Mouse (Mus musculus) bone marrow macrophage, adult 2 months (primary cell): ENCODE results near the gene 4930402F06Rik. TPM values are rescaled to one million over a fixed set of nuclear protein-coding genes. Genes with fewer than 3 reads are reported as not detected.
A peak's percentile ranks its signal among the peaks of the same experiment; 100 is the strongest.

Source experiments
- H3K27ac ChIP-seq: 2 replicates; pipeline ENCODE4 v1.5.1; 2012; ENCODE audit warnings: low read depth, low read length; ENCODE audit not compliant: insufficient read depth
- H3K4me1 ChIP-seq: 2 replicates; pipeline ENCODE4 v1.6.1; 2012; ENCODE audit warnings: low read length; ENCODE audit not compliant: control insufficient read depth, insufficient read depth
- H3K4me3 ChIP-seq: 2 replicates; pipeline ENCODE4 v1.5.1; 2012; ENCODE audit warnings: mild to moderate bottlenecking, low read length, moderate library complexity; ENCODE audit not compliant: insufficient read depth
- CTCF ChIP-seq: IDR thresholded peaks from 2 replicates; pipeline ENCODE4 v1.5.1; 2012; ENCODE audit warnings: low read depth, mild to moderate bottlenecking, low read length, moderate library complexity
- POLR2A ChIP-seq: IDR thresholded peaks from 2 replicates; pipeline ENCODE4 v1.6.1; 2012; ENCODE audit warnings: mild to moderate bottlenecking, low read depth, low read length, borderline replicate concordance
- polyA plus RNA-seq: library from polyadenylated mRNA; stranded (reverse); fragments of >200 nt; gene quantifications from 2 replicates; pipeline ENCODE4 v1.2.4, GENCODE M21; 2012; ENCODE audit not compliant: missing spikeins, insufficient read depth, insufficient read length

4930402F06Rik gene
- polyA plus RNA-seq: not detected in 2 replicates

DNA sequence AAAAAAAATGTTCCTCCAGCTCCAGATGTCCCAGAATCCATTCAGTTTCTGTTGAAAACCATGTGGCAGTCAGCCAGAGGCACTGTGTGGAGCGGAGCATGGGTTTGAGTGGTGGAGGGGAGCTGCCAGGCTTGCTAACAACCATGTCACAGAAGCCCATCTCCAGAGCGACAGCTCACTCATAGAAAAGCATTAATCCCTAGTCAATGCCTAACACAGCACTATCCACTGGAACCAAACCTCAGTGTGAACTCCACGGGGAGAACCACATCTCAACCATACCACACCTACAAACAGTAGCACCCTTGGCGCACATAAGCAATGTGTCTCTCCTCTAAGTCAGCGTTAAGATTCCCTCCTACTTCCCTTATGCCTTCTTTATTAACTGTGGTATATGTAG lies at the start of gene 4930402F06Rik:
TSS of gene 4930402F06Rik (minus strand) at position 80 of the 400 bp plus-strand sequence.
- H3K27ac ChIP-seq: no peak within 1 kb of the TSS
- peaks cover 17% of the 10 kb centered on the region for H3K4me1 ChIP-seq
- H3K4me3 ChIP-seq: peak within 1 kb of the TSS; percentile 37
- TF ChIP-seq CTCF: no peak
- TF ChIP-seq POLR2A: no peak

DNA sequence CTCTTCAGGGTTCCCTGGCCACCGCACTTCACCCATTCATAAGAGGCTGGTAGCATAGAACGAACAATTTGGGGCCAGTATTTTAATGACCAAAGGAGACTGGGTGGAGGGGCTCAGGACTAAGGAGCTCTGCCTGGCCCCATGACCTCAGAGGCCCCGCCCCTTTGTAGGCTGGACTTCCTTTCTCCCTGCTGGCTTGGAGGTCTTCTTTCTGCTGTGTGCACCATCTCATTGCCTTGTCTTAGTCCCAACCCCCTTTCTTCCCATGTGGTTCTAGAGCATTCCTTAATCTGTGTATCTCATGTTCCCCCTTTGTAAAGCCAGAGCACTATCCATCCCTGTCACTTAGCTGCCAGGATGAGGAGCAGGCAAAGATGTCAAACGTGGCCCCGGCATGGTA lies 49.3 kb upstream of the 4930402F06Rik start:
- Histone ChIP-seq H3K27ac (peak overlapping the region; percentile 89), H3K4me1 (peaks cover 87% of the 10 kb centered on the region), H3K4me3 (no peak overlapping the region; the same call in 1 of the 2 replicates)
- TF ChIP-seq POLR2A (no peak), CTCF (no peak)

DNA sequence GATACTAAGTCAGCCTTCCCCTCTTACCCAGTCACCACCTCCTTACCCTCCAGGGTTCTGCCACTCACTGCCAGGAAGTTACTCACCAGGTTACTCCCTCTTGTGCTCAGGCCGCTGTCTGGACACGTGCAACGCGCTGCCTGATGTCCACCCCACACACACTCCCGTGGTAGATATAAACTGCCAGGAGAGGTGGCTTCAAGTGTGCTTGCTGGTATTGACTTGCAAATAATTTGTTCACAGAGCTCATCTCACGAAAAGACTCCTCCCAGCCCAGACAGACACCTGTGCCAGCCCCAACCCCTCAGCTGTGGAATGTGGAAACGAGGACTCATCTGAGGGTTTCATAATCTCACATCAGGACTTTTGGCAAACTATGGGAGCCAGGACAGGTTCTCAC lies 48.6 kb upstream of the 4930402F06Rik start:
- Histone ChIP-seq H3K4me3 (peak overlapping the region; percentile 58), H3K27ac (peak overlapping the region; percentile 89)

DNA sequence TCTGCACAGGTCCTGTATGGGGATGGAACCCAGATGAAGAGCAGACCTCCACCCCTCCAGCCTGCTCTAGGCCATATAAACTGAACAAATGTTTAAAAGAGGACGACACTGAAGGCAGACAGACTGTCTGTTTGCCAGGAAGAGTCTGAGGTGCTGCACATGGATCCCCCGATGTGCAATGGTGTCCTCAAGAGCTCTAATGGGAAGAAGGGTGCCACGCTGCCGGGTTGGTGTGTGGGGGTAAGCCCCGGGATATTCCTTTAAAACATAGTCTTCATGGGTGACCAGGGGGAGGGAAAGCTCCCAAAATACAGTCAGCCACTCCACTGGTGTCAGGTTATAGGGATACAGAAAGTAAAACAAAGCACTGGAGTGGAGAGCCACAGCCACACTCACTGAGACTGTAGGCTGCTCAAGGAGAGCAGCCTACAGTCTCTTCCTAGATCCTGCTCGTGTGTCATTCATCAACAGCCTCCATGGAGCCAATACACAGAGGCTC lies 47.8 kb upstream of the 4930402F06Rik start:
- TF ChIP-seq CTCF (no peak), POLR2A (no peak)
- H3K4me3 ChIP-seq: peak overlapping the region; percentile 58
- H3K4me1 ChIP-seq: peaks cover 88% of the 10 kb centered on the region
- peak overlapping the region; percentile 89 for H3K27ac ChIP-seq

More for the DNA sequence above, 48.6 kb upstream of the 4930402F06Rik start:
- TF ChIP-seq POLR2A (no peak), CTCF (no peak)
- H3K4me1 ChIP-seq: peaks cover 88% of the 10 kb centered on the region

DNA sequence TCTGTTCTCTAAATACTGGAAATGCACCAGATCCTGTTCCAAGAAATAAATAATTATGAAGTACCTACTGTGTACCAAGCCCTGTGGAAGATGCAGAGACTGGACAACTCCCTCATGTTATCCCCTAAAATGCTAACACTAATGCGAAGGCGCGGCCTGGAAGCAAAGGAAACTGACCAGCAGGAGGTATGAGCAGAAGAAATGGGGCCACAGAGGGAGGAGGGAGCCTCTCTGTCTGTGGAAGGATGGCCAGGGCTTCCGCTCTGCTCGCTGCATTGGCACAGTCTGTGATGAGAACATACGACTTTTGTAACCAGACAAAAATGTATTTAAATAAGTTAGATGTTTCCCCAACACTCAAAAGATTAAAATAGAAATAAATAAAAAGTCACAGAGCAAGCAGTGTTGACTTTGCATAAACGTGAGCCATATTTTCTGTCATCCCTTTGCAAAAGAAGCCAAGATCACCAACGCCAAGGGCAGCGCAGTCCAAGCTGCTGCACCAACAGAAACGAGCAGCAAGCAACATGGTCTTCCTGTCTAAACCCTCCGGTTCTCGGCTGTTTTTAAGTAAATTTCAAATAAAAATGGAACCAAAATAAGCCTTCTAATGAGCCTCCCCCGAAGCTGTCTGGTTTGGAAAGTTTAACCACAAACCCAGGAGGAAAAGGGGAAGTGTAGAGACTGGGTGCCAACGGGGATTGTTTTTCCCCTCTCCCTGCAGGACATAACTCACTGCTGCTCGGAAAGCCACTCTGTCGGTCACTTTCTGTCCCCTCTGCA lies 47.2 kb upstream of the 4930402F06Rik start:
- Histone ChIP-seq H3K4me3 (peak overlapping the region; percentile 58), H3K27ac (peak overlapping the region; percentile 89)

DNA sequence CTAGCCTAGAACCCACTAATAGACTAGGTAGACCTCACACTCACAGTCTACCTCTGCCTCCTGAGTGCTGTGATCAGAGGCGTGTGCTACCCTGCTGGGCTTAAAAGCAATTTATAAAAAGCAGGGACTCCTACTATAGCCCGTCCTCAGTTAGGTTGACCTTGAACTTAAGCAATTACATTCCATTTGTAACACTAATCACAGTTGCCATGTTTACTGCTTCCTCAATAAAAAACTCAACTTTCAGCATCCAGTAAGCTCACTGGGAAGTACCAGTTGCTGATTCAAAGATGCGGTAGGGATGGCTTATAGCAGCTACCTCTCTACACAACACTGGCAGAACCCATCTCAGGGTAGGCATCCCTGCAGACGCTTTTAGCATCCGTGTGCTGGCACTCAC lies 46.4 kb upstream of the 4930402F06Rik start:
- peak overlapping the region; percentile 89 for H3K27ac ChIP-seq
- H3K4me1 ChIP-seq: peaks cover 84% of the 10 kb centered on the region
- TF ChIP-seq CTCF (no peak), POLR2A (no peak)
- peak overlapping the region; percentile 58 for H3K4me3 ChIP-seq

More for the DNA sequence above, 47.2 kb upstream of the 4930402F06Rik start:
- H3K4me1 ChIP-seq: peaks cover 85% of the 10 kb centered on the region
- TF ChIP-seq CTCF: no peak
- TF ChIP-seq POLR2A: no peak

DNA sequence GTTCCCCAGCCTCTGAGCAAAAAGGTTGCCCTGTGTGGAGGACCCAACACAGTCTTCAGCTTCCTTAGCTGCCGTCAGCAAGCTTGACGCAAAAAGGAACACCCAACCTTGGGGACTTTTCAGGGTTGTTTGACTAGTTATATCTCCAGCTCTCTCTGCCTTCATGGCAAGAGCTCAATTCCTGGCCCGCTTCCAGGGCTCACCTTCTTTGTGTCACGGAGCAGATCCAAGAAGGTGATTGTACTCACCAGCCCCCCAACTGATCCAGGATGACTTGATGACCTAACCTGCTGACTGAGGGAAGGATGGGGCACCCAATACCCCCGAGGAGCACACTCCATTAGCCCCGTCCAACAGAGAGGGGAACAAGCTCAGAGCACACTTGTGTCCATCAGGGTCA lies 45.1 kb upstream of the 4930402F06Rik start:
- Histone ChIP-seq H3K4me1 (peaks cover 84% of the 10 kb centered on the region), H3K4me3 (no peak overlapping the region), H3K27ac (no peak overlapping the region)
- TF ChIP-seq POLR2A (no peak), CTCF (no peak)

DNA sequence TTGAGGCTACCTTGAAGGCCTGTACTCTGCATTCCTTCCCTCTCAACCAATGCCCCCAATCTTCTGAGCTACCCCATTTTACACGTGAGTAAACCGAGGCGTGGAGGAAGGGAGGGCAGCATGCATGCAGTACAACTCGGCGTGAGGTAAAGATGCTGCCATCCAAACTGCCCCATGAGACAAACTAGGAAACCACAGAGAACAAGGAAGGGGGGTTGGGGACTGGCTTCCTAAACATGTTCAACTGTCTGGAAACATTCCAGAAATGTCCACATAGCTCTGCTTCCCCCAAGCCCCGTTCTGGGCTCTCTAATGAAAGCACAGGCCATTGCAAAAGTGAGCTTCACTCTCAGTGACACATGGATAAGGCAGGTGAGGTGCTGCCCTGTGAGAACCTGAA lies 44.4 kb upstream of the 4930402F06Rik start:
- no peak overlapping the region for H3K27ac ChIP-seq
- TF ChIP-seq POLR2A (no peak), CTCF (no peak)
- H3K4me3 ChIP-seq: no peak overlapping the region
- H3K4me1 ChIP-seq: peaks cover 82% of the 10 kb centered on the region

DNA sequence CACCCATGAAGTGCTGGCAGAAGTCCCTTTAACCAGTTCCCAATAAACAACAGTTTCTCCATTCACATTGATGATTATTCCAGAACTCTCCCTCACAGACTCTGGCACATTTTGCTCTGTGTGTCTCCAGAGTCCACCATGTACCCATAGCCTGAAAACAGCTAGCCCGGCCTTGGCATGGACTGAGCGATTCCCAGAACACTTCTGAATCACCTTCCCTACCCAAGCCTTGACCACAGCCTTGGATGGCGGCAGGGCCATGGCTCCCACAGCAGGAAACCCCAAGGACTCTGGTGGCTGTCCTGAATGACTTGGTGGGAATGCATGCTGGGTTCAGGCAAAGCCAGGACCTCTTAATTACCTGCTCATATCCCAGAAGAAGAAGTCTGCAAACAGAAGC lies 43.5 kb upstream of the 4930402F06Rik start:
- TF ChIP-seq POLR2A: no peak
- TF ChIP-seq CTCF: no peak
- Histone ChIP-seq H3K27ac (no peak overlapping the region), H3K4me1 (peaks cover 73% of the 10 kb centered on the region), H3K4me3 (no peak overlapping the region)

DNA sequence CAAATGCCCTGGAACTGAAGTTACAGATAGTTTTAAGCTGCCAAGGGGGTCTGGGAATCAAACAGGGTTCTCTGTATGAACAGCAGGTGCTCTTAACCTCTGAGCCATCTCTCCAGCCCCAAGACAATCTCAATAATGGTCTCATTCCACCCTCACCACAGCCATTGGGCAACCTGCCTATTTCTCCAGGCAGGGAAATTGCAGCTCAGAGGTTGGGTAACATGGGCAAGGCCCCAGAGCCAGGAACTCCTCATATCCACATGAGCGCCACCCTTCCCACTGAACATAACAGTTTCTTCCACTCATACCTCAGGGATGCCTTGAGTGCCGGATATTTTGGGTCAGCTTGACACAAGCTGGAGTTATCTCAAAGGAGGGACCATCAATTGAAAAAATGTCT lies 40.8 kb upstream of the 4930402F06Rik start:
- H3K4me1 ChIP-seq: peaks cover 76% of the 10 kb centered on the region
- no peak overlapping the region for H3K4me3 ChIP-seq
- H3K27ac ChIP-seq: no peak overlapping the region
- TF ChIP-seq CTCF (no peak), POLR2A (no peak)

DNA sequence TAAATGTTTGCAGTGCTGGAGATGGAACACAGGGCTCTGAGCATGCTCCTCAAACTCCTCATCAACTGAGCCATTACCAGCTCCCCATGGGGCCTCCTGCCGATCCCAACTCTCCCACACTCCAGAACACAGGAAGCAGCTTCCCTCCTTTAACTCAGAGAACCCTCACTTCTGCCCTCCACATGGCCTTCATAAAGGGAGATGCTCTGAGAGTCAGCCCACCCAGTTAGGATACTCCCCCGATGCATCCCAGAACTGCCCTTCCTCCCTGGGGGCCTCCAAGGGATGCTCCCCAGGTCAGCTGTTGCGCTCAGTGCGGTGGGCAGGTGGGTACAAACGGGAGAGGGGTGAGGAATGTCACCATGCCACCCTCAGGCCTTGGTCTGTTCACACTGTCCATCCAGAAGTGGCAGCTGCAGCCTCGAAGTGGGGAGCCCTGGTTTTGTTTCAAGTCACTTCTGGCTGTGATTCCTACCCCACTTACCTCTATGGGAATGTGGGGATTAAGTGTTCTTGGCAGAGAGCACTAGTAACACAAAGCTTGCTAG lies 37.7 kb upstream of the 4930402F06Rik start:
- Histone ChIP-seq H3K4me1 (peaks cover 50% of the 10 kb centered on the region), H3K4me3 (no peak overlapping the region), H3K27ac (no peak overlapping the region)
- no peak for TF ChIP-seq POLR2A
